Mouse (Mus musculus) myocyte (in vitro differentiated cells): Measurements from ENCODE around the gene Lurap1l. TPM values are rescaled to one million over a fixed set of nuclear protein-coding genes. Genes with fewer than 3 reads are reported as not detected.

Source experiments
- H3K27me3 ChIP-seq: one replicate; pipeline ENCODE4 v1.6.1; 2011; ENCODE audit not compliant: control insufficient read depth, insufficient read depth, insufficient read length
- H3K36me3 ChIP-seq: one replicate; pipeline ENCODE4 v1.6.1; 2011; ENCODE audit not compliant: control insufficient read depth, insufficient read depth
- H3K4me2 ChIP-seq: one replicate; pipeline ENCODE4 v1.6.1; 2011; ENCODE audit warnings: low read depth, control low read depth
- H3K4me3 ChIP-seq: one replicate; pipeline ENCODE4 v1.5.1; 2011; ENCODE audit warnings: mild to moderate bottlenecking, control low read depth, moderate library complexity
- H3K79me2 ChIP-seq: one replicate; pipeline ENCODE4 v1.6.1; 2011; ENCODE audit not compliant: control insufficient read depth, insufficient read depth
- H3ac ChIP-seq: one replicate; pipeline ENCODE4 v1.6.1; 2011; ENCODE audit not compliant: control insufficient read depth, insufficient read length
- CEBPB ChIP-seq: IDR thresholded peaks from 2 replicates; pipeline ENCODE4 v1.6.1; 2011; ENCODE audit warnings: mild to moderate bottlenecking, moderate library complexity; ENCODE audit not compliant: poor library complexity, insufficient read depth, severe bottlenecking
- E2F4 ChIP-seq: IDR thresholded peaks from one replicate; pipeline ENCODE4 v1.6.1; 2011; ENCODE audit warnings: mild to moderate bottlenecking, control low read depth, moderate library complexity; ENCODE audit not compliant: insufficient read depth
- MAX ChIP-seq: IDR thresholded peaks from one replicate; pipeline ENCODE4 v1.6.1; 2011; ENCODE audit warnings: low read depth, mild to moderate bottlenecking, control low read depth
- MYOD1 ChIP-seq, 3 experiments: IDR thresholded peaks; one replicate each; pipeline ENCODE4 v1.6.1; 2011; ENCODE audit warnings: control low read depth in 2 of 3, low read depth in 2 of 3, mild to moderate bottlenecking in 2 of 3, moderate library complexity in 1 of 3; ENCODE audit not compliant: insufficient read length in 2 of 3, control insufficient read depth in 1 of 3
- MYOG ChIP-seq, 3 experiments: IDR thresholded peaks; one replicate each; pipeline ENCODE4 v1.6.1; 2011; ENCODE audit warnings: control low read depth in 2 of 3, low read depth in 2 of 3, mild to moderate bottlenecking in 2 of 3; ENCODE audit not compliant: insufficient read length in 2 of 3, control insufficient read depth in 1 of 3, insufficient read depth in 1 of 3
- POLR2A ChIP-seq: IDR thresholded peaks from one replicate; pipeline ENCODE4 v1.6.1; 2011; ENCODE audit warnings: low read depth, mild to moderate bottlenecking, control low read depth, moderate library complexity; ENCODE audit not compliant: insufficient read length
- POLR2AphosphoS2 ChIP-seq: IDR thresholded peaks from one replicate; pipeline ENCODE4 v1.6.1; 2011; ENCODE audit warnings: low read depth, control low read depth; ENCODE audit not compliant: insufficient read length
- REST ChIP-seq: IDR thresholded peaks from one replicate; pipeline ENCODE4 v1.6.1; 2011; ENCODE audit warnings: mild to moderate bottlenecking, control low read depth, moderate library complexity; ENCODE audit not compliant: insufficient read depth, insufficient read length
- SRF ChIP-seq: IDR thresholded peaks from one replicate; pipeline ENCODE4 v1.6.1; 2011; ENCODE audit warnings: low read depth; ENCODE audit not compliant: control insufficient read depth, insufficient read length
- TCF12 ChIP-seq: IDR thresholded peaks from one replicate; pipeline ENCODE4 v1.6.1; 2011; ENCODE audit warnings: mild to moderate bottlenecking, control low read depth; ENCODE audit not compliant: poor library complexity, insufficient read depth, severe bottlenecking
- TCF3 ChIP-seq: IDR thresholded peaks from one replicate; pipeline ENCODE4 v1.6.1; 2011; ENCODE audit warnings: low read depth, control low read depth; ENCODE audit not compliant: insufficient read length
- USF1 ChIP-seq: IDR thresholded peaks from one replicate; pipeline ENCODE4 v1.6.1; 2011; ENCODE audit warnings: low read depth, mild to moderate bottlenecking, control low read depth, moderate library complexity
- polyA plus RNA-seq: library from polyadenylated mRNA; unstranded; fragments of >200 nt; fragmentation: generic; extraction: Trizol; gene quantifications from one replicate; pipeline ENCODE4 v1.2.1, GENCODE M21; 2012; ENCODE audit warnings: missing spikeins

The Lurap1l gene
- polyA plus RNA-seq, 1 experiment, result 15.9 TPM

GRCm38 (mm10) chr4:80881996-80882599 lies 28.3 kb upstream of the Lurap1l start:
- no peak for TF ChIP-seq MYOD1 (IDR thresholded peaks at IDR 0.05; ENCODE audit: control insufficient read depth in 1 of 3, insufficient read length in 2 of 3, low read depth in 2 of 3)
- TF ChIP-seq MYOG (IDR thresholded peaks at IDR 0.05; ENCODE audit: control insufficient read depth in 1 of 3, insufficient read depth in 1 of 3, insufficient read length in 2 of 3, low read depth in 2 of 3), result no peak
- no peak for TF ChIP-seq E2F4
- TF ChIP-seq MAX, result no peak
- no peak for TF ChIP-seq REST
- TF ChIP-seq POLR2AphosphoS2, result no peak
- Histone ChIP-seq H3K79me2 (no peaks in the 10 kb centered on the region), H3K4me2 (no peak overlapping the region), H3K27me3 (no peaks in the 10 kb centered on the region), H3K4me3 (peak overlapping the region; percentile 10), H3K36me3 (no peaks in the 10 kb centered on the region), H3ac (no peak overlapping the region)

GRCm38 (mm10) chr4:80886631-80887030 lies 23.8 kb upstream of the Lurap1l start:
- no peaks in the 10 kb centered on the region for H3K27me3 ChIP-seq
- H3K79me2 ChIP-seq, result no peaks in the 10 kb centered on the region
- H3K4me3 ChIP-seq, result no peak overlapping the region
- no peak overlapping the region for H3ac ChIP-seq
- no peaks in the 10 kb centered on the region for H3K36me3 ChIP-seq
- no peak for TF ChIP-seq E2F4
- TF ChIP-seq POLR2AphosphoS2, result no peak
- no peak for TF ChIP-seq MAX
- no peak for TF ChIP-seq USF1
- H3K4me2 ChIP-seq, result peak overlapping the region; percentile 27

GRCm38 (mm10) chr4:80891004-80891403 lies 19.4 kb upstream of the Lurap1l start:
- no peaks in the 10 kb centered on the region for H3K27me3 ChIP-seq

GRCm38 (mm10) chr4:80895278-80895894 lies 15.1 kb upstream of the Lurap1l start:
- Histone ChIP-seq H3K27me3 (no peaks in the 10 kb centered on the region), H3K36me3 (no peaks in the 10 kb centered on the region), H3K4me3 (no peak overlapping the region), H3K79me2 (no peaks in the 10 kb centered on the region), H3K4me2 (no peak overlapping the region), H3ac (no peak overlapping the region)
- no peak for TF ChIP-seq REST
- no peak for TF ChIP-seq CEBPB

More at GRCm38 (mm10) chr4:80891004-80891403, 19.4 kb upstream of the Lurap1l start:
- H3K79me2 ChIP-seq, result no peaks in the 10 kb centered on the region
- H3ac ChIP-seq, result no peak overlapping the region
- TF ChIP-seq E2F4 (no peak), TCF12 (no peak), POLR2AphosphoS2 (no peak), MYOG (IDR thresholded peaks at IDR 0.05; ENCODE audit: control insufficient read depth in 1 of 3, insufficient read depth in 1 of 3, insufficient read length in 2 of 3, low read depth in 2 of 3) (no peak), TCF3 (no peak), USF1 (no peak), MAX (no peak), MYOD1 (IDR thresholded peaks at IDR 0.05; ENCODE audit: control insufficient read depth in 1 of 3, insufficient read length in 2 of 3, low read depth in 2 of 3) (no peak), SRF (no peak), CEBPB (no peak), POLR2A (no peak), REST (no peak)
- H3K4me3 ChIP-seq, result no peak overlapping the region
- H3K36me3 ChIP-seq, result no peaks in the 10 kb centered on the region
- no peak overlapping the region for H3K4me2 ChIP-seq

- Histone ChIP-seq H3K27me3 (no peaks in the 10 kb centered on the region), H3K4me2 (no peak overlapping the region), H3K4me3 (no peak overlapping the region), H3ac (no peak overlapping the region), H3K36me3 (no peaks in the 10 kb centered on the region), H3K79me2 (no peaks in the 10 kb centered on the region)
- TF ChIP-seq POLR2A (no peak), MYOG (IDR thresholded peaks at IDR 0.05; ENCODE audit: control insufficient read depth in 1 of 3, insufficient read depth in 1 of 3, insufficient read length in 2 of 3, low read depth in 2 of 3) (no peak), MAX (no peak), CEBPB (no peak), POLR2AphosphoS2 (no peak), E2F4 (no peak), TCF12 (no peak), TCF3 (no peak), SRF (no peak), MYOD1 (IDR thresholded peaks at IDR 0.05; ENCODE audit: control insufficient read depth in 1 of 3, insufficient read length in 2 of 3, low read depth in 2 of 3) (no peak)
Measured at GRCm38 (mm10) chr4:80906726-80907125, 3.7 kb upstream of the Lurap1l start.
